Mouse (Mus musculus) neutrophil, adult 5-6 weeks (primary cell): ENCODE data around the gene Ikzf1. TPM values are rescaled to one million over a fixed set of nuclear protein-coding genes. Genes with fewer than 3 reads are reported as not detected.
A peak's percentile ranks its signal among the peaks of the same experiment; 100 is the strongest.

Source experiments
- ATAC-seq: fragments of 151-379, 151-347 bp; 2 replicates; pipeline ENCODE4 v1.8.0; 2017; ENCODE audit warnings: mild to moderate bottlenecking, moderate TSS enrichment; ENCODE audit not compliant: insufficient number of reproducible peaks, poor library complexity, low FRiP score, severe bottlenecking; ENCODE audit errors: extremely low read depth
- total RNA-seq: library from RNA; stranded (forward); fragments of 200-1000 nt; gene quantifications from 2 replicates; pipeline ENCODE4 v1.2.3, GENCODE M21; 2017

Gene Ikzf1
- total RNA-seq, 1 experiment from 2014 or later, result 150 TPM

- no peak for ATAC-seq
Observed at GRCm38 (mm10) chr11:11741574-11741973, 56.8 kb downstream of the Ikzf1 start.

GRCm38 (mm10) chr11:11742626-11743025 lies 57.8 kb downstream of the Ikzf1 start:
- peak; percentile 87 for ATAC-seq

GRCm38 (mm10) chr11:11744222-11744621 lies 59.4 kb downstream of the Ikzf1 start:
- no peak for ATAC-seq

DNA sequence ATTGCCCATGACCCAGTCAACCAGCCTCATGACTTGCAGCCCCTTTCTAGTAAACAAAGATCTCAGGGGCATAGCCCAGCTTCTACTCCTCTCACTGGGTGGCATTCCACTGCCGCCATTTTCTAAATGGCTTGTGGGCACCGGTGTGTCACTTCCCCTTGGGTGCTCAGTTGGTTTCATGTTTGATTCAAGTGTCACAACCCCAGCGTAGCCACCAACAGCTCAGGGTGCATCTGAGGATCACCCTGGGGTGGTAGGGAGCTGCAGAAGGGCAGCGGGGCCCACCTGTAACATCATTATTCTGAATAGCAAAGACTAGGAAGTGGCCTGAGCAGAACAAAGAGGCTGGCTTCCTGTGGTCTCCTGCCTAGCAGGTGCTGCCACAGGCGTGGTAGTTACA lies 66.3 kb downstream of the Ikzf1 start:
- peak; percentile 65; the same call in 1 of the 2 replicates for ATAC-seq

- ATAC-seq, result no peak
Observed at GRCm38 (mm10) chr11:11752859-11753258, 68.1 kb downstream of the Ikzf1 start.

GRCm38 (mm10) chr11:11758121-11758520 lies 73.3 kb downstream of the Ikzf1 start:
- ATAC-seq, result no peak

DNA sequence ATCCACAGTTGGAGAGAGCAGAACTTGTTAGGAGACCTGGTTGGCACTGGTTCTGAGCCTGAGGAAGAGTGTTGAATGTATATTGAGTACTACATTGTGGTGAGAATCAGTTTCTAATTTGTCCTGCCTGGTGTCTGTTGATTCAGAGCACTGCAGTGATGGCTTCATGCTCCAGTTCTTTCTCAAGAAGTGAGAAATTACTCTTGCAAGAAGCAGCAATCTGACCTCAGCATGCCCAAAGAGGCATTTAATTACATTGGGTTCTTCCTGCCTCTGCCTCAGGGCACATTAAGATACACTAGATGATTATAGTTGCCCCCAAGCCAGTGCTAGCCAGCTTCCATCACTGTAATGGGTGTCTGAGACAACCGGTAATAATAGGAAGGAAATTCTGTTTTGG lies 74.1 kb downstream of the Ikzf1 start:
- ATAC-seq, result peak; percentile 30

GRCm38 (mm10) chr11:11763211-11763666 lies 78.4 kb downstream of the Ikzf1 start:
- ATAC-seq, result peak; percentile 44

GRCm38 (mm10) chr11:11765414-11765813 lies 80.6 kb downstream of the Ikzf1 start:
- no peak; the same call in 1 of the 2 replicates for ATAC-seq

- peak; percentile 83 for ATAC-seq
Observed at GRCm38 (mm10) chr11:11766105-11766504, 81.3 kb downstream of the Ikzf1 start.

DNA sequence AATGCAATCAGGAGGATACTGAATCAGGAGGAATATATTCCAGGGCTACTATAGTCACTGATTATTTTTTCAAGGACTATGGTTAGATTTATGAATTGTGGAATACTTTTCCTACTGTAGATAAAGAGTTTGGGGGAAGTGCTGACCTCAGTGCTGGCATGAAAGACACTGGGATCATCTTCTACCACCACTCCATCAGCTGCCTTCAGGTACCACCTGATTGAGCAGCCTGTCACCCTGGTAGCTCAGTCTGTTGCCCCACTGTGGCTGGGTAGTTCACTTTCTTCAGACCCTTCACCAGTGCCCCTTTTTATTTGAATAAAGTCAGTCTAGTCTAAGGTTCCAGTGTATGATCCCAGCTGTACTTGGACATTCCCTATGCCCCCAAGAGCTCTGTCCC lies 81.9 kb downstream of the Ikzf1 start:
- ATAC-seq, result no peak

GRCm38 (mm10) chr11:11768057-11768456 lies 83.3 kb downstream of the Ikzf1 start:
- ATAC-seq, result peak; percentile 47; the same call in 1 of the 2 replicates

- no peak for ATAC-seq
Observed at GRCm38 (mm10) chr11:11769281-11769680, 84.5 kb downstream of the Ikzf1 start.

- no peak for ATAC-seq
Observed at GRCm38 (mm10) chr11:11770691-11771090, 85.9 kb downstream of the Ikzf1 start.

DNA sequence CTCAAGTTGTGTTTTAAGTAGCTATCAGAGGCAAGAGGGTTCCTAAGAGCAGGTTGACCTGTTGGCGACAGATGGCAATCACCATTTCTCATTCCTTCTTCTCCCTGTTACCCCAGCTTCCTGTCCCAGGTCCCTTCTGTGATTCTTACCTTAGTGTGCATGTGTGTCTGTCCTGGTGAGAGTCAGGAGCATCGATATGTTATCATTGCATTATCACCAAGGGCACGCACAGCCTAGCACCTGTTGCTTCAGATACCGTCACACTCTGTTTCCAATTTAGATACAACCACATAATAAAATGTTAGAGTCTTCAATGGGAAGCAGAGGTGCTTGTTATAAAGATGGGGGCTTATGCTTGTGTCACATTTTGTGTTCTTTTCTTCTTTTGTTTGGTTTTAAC lies 87.4 kb downstream of the Ikzf1 start:
- ATAC-seq, result no peak

DNA sequence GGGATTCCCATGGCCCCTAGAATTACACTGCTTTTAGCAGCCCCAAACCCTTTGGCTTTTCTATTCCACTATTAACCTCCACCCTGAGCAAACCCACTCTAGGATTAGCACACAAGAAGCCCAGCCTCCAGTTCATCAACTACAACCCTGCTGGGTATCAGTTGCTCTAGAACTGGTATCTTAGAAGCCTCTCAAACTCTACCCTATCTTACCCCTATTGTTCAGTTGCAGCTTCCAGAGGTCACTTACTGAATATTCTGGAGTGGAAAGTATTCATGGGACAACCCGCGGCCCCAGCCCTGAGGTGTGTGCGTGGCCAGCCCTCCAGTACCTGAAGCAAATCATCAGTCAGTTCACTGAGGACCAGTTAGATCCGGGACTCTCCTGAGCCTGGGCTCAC lies 89.6 kb downstream of the Ikzf1 start:
- ATAC-seq, result no peak

DNA sequence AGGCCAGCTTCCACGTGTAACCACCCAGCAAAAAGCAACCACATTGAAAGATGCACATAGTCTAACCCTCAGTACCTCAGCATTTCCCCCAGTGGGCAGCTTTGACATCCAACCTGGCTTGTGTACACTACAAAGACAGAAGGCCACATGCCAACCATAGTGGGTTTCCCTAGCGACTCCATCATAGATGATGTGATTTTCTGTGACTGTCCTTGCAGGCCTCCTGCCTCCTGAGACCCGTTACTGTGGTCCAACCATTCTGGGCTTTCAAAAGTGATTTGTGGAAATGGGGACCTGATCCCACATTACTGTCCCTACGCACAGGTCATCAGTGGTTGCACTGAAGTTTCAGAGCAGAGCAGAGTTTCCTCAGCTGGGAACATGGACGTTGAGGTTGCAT lies 90.1 kb downstream of the Ikzf1 start:
- ATAC-seq, result no peak

DNA sequence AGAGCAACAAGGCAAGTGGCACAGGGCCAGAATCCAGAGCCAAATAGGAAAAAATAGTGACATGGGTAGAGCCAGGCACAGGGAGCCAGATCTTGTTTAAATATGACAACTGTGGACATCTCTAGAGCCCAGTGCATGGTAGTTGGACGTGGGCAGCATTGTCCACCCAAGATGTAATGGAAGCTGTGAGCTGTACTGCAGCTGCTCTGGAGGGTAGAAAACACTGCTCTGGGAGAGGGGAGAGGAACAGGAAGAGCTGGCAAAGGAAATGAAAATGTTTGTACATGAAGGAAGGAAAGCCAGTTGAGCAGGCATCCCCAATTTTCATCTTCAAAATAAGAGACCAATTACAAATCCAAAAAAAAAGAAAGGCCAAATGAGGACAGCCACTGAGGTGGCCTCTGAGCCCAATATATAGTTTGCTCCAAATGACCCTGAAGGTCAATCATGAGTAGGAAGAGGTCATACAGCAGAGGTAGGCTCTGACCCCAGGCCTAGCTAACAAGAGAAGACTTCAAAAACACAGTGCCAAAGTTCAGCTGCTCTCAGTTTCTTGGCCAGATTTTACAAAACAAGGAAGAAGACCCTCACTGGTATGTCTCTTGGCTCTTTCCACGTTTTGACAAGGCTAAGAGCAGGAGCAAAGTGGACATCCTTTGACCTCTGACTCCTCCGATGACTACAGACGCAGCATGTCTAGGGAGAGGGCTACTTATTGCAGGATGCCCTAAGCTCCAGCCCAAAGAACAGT lies 91.4 kb downstream of the Ikzf1 start:
- no peak for ATAC-seq

DNA sequence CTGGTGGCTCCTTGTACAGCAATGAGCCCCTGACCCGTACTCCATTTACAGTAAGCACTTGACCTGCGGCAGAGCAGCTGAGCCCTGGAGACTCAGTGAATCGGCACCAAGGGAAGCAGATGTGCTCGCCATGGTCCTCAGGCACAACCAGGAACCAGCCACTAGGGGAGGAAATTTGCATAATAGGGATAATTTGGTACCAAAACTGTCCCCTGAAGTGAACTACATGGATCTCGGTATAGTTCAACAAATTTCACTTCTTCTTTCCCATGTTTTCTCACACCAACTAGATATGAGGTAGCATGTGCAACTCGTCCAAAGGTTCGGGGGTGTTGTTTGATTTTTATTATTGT lies 92.0 kb downstream of the Ikzf1 start:
- ATAC-seq, result peak; percentile 69

GRCm38 (mm10) chr11:11777246-11777645 lies 92.4 kb downstream of the Ikzf1 start:
- ATAC-seq, result no peak

DNA sequence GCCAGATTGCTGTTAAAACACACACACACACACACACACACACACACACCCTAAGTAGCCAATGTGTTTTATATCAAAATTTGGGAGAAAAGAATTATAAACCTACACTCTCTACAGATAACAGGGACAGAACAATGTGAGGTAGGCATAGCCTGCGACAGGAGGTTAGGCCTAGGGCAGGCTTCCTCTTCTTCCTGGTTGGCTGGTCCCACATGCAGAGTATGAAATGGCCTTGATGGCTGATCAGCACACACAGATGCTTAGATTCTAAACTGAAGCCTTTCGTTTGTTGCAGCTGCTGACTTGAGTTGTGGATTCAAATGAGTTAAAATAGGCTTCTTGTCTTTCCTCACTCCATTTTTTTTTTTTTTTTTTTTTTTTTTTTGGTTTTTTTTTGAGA lies 93.0 kb downstream of the Ikzf1 start:
- ATAC-seq, result peak; percentile 54; the same call in 1 of the 2 replicates
